Mouse (Mus musculus) urinary bladder, adult 2 months (tissue): ENCODE measurements around the gene Hsf2bp. TPM values are rescaled to one million over a fixed set of nuclear protein-coding genes. Genes with fewer than 3 reads are reported as not detected.

Source experiments
- DNase-seq: peaks from one replicate; pipeline ENCODE4 v3.0.0; 2022; ENCODE audit warnings: low spot score
- polyA plus RNA-seq: library from polyadenylated mRNA; depleted of rRNA; stranded (reverse); fragments of >200 nt; gene quantifications from 2 replicates; pipeline ENCODE4 v1.2.3, GENCODE M21; 2012

Gene Hsf2bp
- polyA plus RNA-seq, 1 experiment: 1.7 TPM

- DNase-seq: no peak
Measured at GRCm38 (mm10) chr17:31982326-31983190, 53.6 kb downstream of the Hsf2bp start.

GRCm38 (mm10) chr17:31979888-31980287 lies 56.3 kb downstream of the Hsf2bp start:
- no peak for DNase-seq

GRCm38 (mm10) chr17:31977131-31977530 lies 59.0 kb downstream of the Hsf2bp start:
- no peak for DNase-seq

GRCm38 (mm10) chr17:31976501-31976900 lies 59.6 kb downstream of the Hsf2bp start:
- no peak for DNase-seq

- DNase-seq: no peak
Measured at GRCm38 (mm10) chr17:31974694-31975093, 61.5 kb downstream of the Hsf2bp start.

GRCm38 (mm10) chr17:31973664-31974230 lies 62.4 kb downstream of the Hsf2bp start:
- DNase-seq: no peak

GRCm38 (mm10) chr17:31970890-31971289 lies 65.3 kb downstream of the Hsf2bp start:
- DNase-seq: no peak

- DNase-seq: no peak
Measured at GRCm38 (mm10) chr17:31968801-31969200, 67.3 kb downstream of the Hsf2bp start.

GRCm38 (mm10) chr17:31967311-31967710 lies 68.8 kb downstream of the Hsf2bp start:
- DNase-seq: no peak

GRCm38 (mm10) chr17:31966566-31966965 lies 69.6 kb downstream of the Hsf2bp start:
- no peak for DNase-seq

GRCm38 (mm10) chr17:31965623-31966022 lies 70.5 kb downstream of the Hsf2bp start:
- no peak for DNase-seq

- DNase-seq: no peak
Measured at GRCm38 (mm10) chr17:31962930-31963329, 73.2 kb downstream of the Hsf2bp start.

- no peak for DNase-seq
Measured at GRCm38 (mm10) chr17:31962281-31962680, 73.9 kb downstream of the Hsf2bp start.

- no peak for DNase-seq
Measured at GRCm38 (mm10) chr17:31954551-31955140, 81.5 kb downstream of the Hsf2bp start.

- DNase-seq: no peak
Measured at GRCm38 (mm10) chr17:31949076-31949475, 87.1 kb downstream of the Hsf2bp start.

- no peak for DNase-seq
Measured at GRCm38 (mm10) chr17:31946436-31946835, 89.7 kb downstream of the Hsf2bp start.

- DNase-seq: no peak
Measured at GRCm38 (mm10) chr17:31943881-31944539, 92.1 kb downstream of the Hsf2bp start.

- no peak for DNase-seq
Measured at GRCm38 (mm10) chr17:31941616-31942015, 94.5 kb downstream of the Hsf2bp start.

GRCm38 (mm10) chr17:31940607-31941006 lies 95.5 kb downstream of the Hsf2bp start:
- no peak for DNase-seq

GRCm38 (mm10) chr17:31939292-31940060 lies 96.7 kb downstream of the Hsf2bp start:
- DNase-seq: no peak

- no peak for DNase-seq
Measured at GRCm38 (mm10) chr17:31938539-31939260, 97.4 kb downstream of the Hsf2bp start.
